Mouse (Mus musculus): ENCODE measurements at regions not wholly inside any gene's neighbourhood (a gene's known extent, or its start where the extent isn't known, plus 50 kb on each side); places are given as distances from the start of the nearest gene placed in this dataset.

GRCm38 (mm10) chr2:118038859-118039818, 72.5 kb upstream of the Thbs1 start:
- no peaks in the 10 kb centered on the region for H3K27me3 ChIP-seq (ENCODE audit: control insufficient read depth, insufficient read depth, low read length)
- DNase-seq (ENCODE audit: low spot score) (no peak), ATAC-seq (ENCODE audit: low FRiP score) (peak; percentile 33; the same call in 1 of the 2 replicates)
- no peak overlapping the region for H3K4me2 ChIP-seq (replicated peaks; ENCODE audit: low read depth, low read length)
- WGBS = 89% methylated on average over 16 of the region's 16 CpGs
- H3K36me3 ChIP-seq (ENCODE audit: control insufficient read depth, insufficient read depth, low read length) = no peaks in the 10 kb centered on the region
- H3K4me3 ChIP-seq (ENCODE audit: low read depth, low read length) = no peak overlapping the region
- H3K27ac ChIP-seq (ENCODE audit: low read depth, low read length) = no peak overlapping the region
- H3K4me1 ChIP-seq (replicated peaks; ENCODE audit: control insufficient read depth, insufficient read depth, low read length) = no peaks in the 10 kb centered on the region
- no peaks in the 10 kb centered on the region for H3K9me3 ChIP-seq (ENCODE audit: control insufficient read depth, low read length)
- no peak overlapping the region for H3K9ac ChIP-seq (ENCODE audit: low read depth, low read length)

- no peaks in the 10 kb centered on the region for H3K9me3 ChIP-seq (ENCODE audit: control insufficient read depth, low read length)
Measured at GRCm38 (mm10) chr2:118039819-118040206, 71.9 kb upstream of the Thbs1 start.

GRCm38 (mm10) chr2:118042380-118043055, 69.2 kb upstream of the Thbs1 start:
- no peaks in the 10 kb centered on the region for H3K9me3 ChIP-seq (ENCODE audit: control insufficient read depth, low read length)
- no peak overlapping the region for H3K4me2 ChIP-seq (replicated peaks; ENCODE audit: low read depth, low read length)
- H3K4me3 ChIP-seq (ENCODE audit: low read depth, low read length) = no peak overlapping the region
- WGBS = 86% methylated on average over 5 of the region's 5 CpGs
- no peaks in the 10 kb centered on the region for H3K4me1 ChIP-seq (replicated peaks; ENCODE audit: control insufficient read depth, insufficient read depth, low read length)
- no peaks in the 10 kb centered on the region for H3K27me3 ChIP-seq (ENCODE audit: control insufficient read depth, insufficient read depth, low read length)
- ATAC-seq (ENCODE audit: low FRiP score) (no peak), DNase-seq (ENCODE audit: low spot score) (no peak)
- no peak overlapping the region for H3K27ac ChIP-seq (ENCODE audit: low read depth, low read length)
- H3K36me3 ChIP-seq (ENCODE audit: control insufficient read depth, insufficient read depth, low read length) = no peaks in the 10 kb centered on the region
- H3K9ac ChIP-seq (ENCODE audit: low read depth, low read length) = no peak overlapping the region

More at GRCm38 (mm10) chr2:118039819-118040206, 71.9 kb upstream of the Thbs1 start:
- peak; percentile 9 for DNase-seq (ENCODE audit: low spot score)
- no peaks in the 10 kb centered on the region for H3K36me3 ChIP-seq (ENCODE audit: control insufficient read depth, insufficient read depth, low read length)
- H3K27ac ChIP-seq (ENCODE audit: low read depth, low read length) = no peak overlapping the region
- no peak overlapping the region for H3K4me3 ChIP-seq (ENCODE audit: low read depth, low read length)
- no peaks in the 10 kb centered on the region for H3K4me1 ChIP-seq (replicated peaks; ENCODE audit: control insufficient read depth, insufficient read depth, low read length)
- H3K27me3 ChIP-seq (ENCODE audit: control insufficient read depth, insufficient read depth, low read length) = no peaks in the 10 kb centered on the region
- no peak overlapping the region for H3K4me2 ChIP-seq (replicated peaks; ENCODE audit: low read depth, low read length)
- no peak overlapping the region for H3K9ac ChIP-seq (ENCODE audit: low read depth, low read length)
- 74% methylated on average over 4 of the region's 4 CpGs for WGBS
- 0 out of 2 replicates have a peak, but pooled peaks have one; percentile 22 for ATAC-seq (ENCODE audit: low FRiP score)

- Histone ChIP-seq H3K27ac (ENCODE audit: low read depth, low read length) (no peak overlapping the region), H3K4me3 (ENCODE audit: low read depth, low read length) (no peak overlapping the region), H3K9ac (ENCODE audit: low read depth, low read length) (no peak overlapping the region), H3K4me1 (replicated peaks; ENCODE audit: control insufficient read depth, insufficient read depth, low read length) (no peaks in the 10 kb centered on the region), H3K9me3 (ENCODE audit: control insufficient read depth, low read length) (no peaks in the 10 kb centered on the region), H3K27me3 (ENCODE audit: control insufficient read depth, insufficient read depth, low read length) (no peaks in the 10 kb centered on the region), H3K36me3 (ENCODE audit: control insufficient read depth, insufficient read depth, low read length) (no peaks in the 10 kb centered on the region), H3K4me2 (replicated peaks; ENCODE audit: low read depth, low read length) (no peak overlapping the region)
- ATAC-seq (ENCODE audit: low FRiP score) (no peak), DNase-seq (ENCODE audit: low spot score) (no peak)
- WGBS = 81% methylated on average over 1 of the region's 1 CpGs
Measured at GRCm38 (mm10) chr2:118044666-118045065, 67.0 kb upstream of the Thbs1 start.

GRCm38 (mm10) chr2:118050326-118050725, 61.4 kb upstream of the Thbs1 start:
- Histone ChIP-seq H3K9ac (ENCODE audit: low read depth, low read length) (no peak overlapping the region), H3K27ac (ENCODE audit: low read depth, low read length) (no peak overlapping the region), H3K36me3 (ENCODE audit: control insufficient read depth, insufficient read depth, low read length) (no peaks in the 10 kb centered on the region), H3K4me1 (replicated peaks; ENCODE audit: control insufficient read depth, insufficient read depth, low read length) (no peaks in the 10 kb centered on the region), H3K4me2 (replicated peaks; ENCODE audit: low read depth, low read length) (no peak overlapping the region), H3K9me3 (ENCODE audit: control insufficient read depth, low read length) (no peaks in the 10 kb centered on the region), H3K27me3 (ENCODE audit: control insufficient read depth, insufficient read depth, low read length) (no peaks in the 10 kb centered on the region), H3K4me3 (ENCODE audit: low read depth, low read length) (no peak overlapping the region)
- 91% methylated on average over 2 of the region's 2 CpGs for WGBS
- no peak for ATAC-seq (ENCODE audit: low FRiP score)
- no peak for DNase-seq (ENCODE audit: low spot score)

- no peaks in the 10 kb centered on the region for H3K27me3 ChIP-seq (ENCODE audit: control insufficient read depth, insufficient read depth, low read length)
- no peak overlapping the region for H3K4me2 ChIP-seq (replicated peaks; ENCODE audit: low read depth, low read length)
- WGBS = 96% methylated on average over 3 of the region's 3 CpGs
- no peaks in the 10 kb centered on the region for H3K9me3 ChIP-seq (ENCODE audit: control insufficient read depth, low read length)
- H3K4me1 ChIP-seq (replicated peaks; ENCODE audit: control insufficient read depth, insufficient read depth, low read length) = no peaks in the 10 kb centered on the region
- H3K27ac ChIP-seq (ENCODE audit: low read depth, low read length) = no peak overlapping the region
- no peaks in the 10 kb centered on the region for H3K36me3 ChIP-seq (ENCODE audit: control insufficient read depth, insufficient read depth, low read length)
- H3K9ac ChIP-seq (ENCODE audit: low read depth, low read length) = no peak overlapping the region
- no peak overlapping the region for H3K4me3 ChIP-seq (ENCODE audit: low read depth, low read length)
- DNase-seq (ENCODE audit: low spot score) (no peak), ATAC-seq (ENCODE audit: low FRiP score) (no peak)
Measured at GRCm38 (mm10) chr2:118051610-118052009, 60.1 kb upstream of the Thbs1 start.

- 91% methylated on average over 4 of the region's 4 CpGs for WGBS
- H3K27me3 ChIP-seq (ENCODE audit: control insufficient read depth, insufficient read depth, low read length) = no peaks in the 10 kb centered on the region
- no peak overlapping the region for H3K27ac ChIP-seq (ENCODE audit: low read depth, low read length)
- no peak overlapping the region for H3K9ac ChIP-seq (ENCODE audit: low read depth, low read length)
- no peak overlapping the region for H3K4me2 ChIP-seq (replicated peaks; ENCODE audit: low read depth, low read length)
- DNase-seq (ENCODE audit: low spot score) (no peak), ATAC-seq (ENCODE audit: low FRiP score) (no peak)
- H3K4me1 ChIP-seq (replicated peaks; ENCODE audit: control insufficient read depth, insufficient read depth, low read length) = no peaks in the 10 kb centered on the region
- H3K4me3 ChIP-seq (ENCODE audit: low read depth, low read length) = no peak overlapping the region
- H3K36me3 ChIP-seq (ENCODE audit: control insufficient read depth, insufficient read depth, low read length) = no peaks in the 10 kb centered on the region
- no peaks in the 10 kb centered on the region for H3K9me3 ChIP-seq (ENCODE audit: control insufficient read depth, low read length)
Measured at GRCm38 (mm10) chr2:118053512-118053911, 58.2 kb upstream of the Thbs1 start.

- Histone ChIP-seq H3K27ac (ENCODE audit: low read depth, low read length) (no peak overlapping the region), H3K4me3 (ENCODE audit: low read depth, low read length) (no peak overlapping the region), H3K9me3 (ENCODE audit: control insufficient read depth, low read length) (no peaks in the 10 kb centered on the region), H3K4me2 (replicated peaks; ENCODE audit: low read depth, low read length) (no peak overlapping the region), H3K27me3 (ENCODE audit: control insufficient read depth, insufficient read depth, low read length) (no peaks in the 10 kb centered on the region), H3K9ac (ENCODE audit: low read depth, low read length) (no peak overlapping the region), H3K4me1 (replicated peaks; ENCODE audit: control insufficient read depth, insufficient read depth, low read length) (no peaks in the 10 kb centered on the region), H3K36me3 (ENCODE audit: control insufficient read depth, insufficient read depth, low read length) (no peaks in the 10 kb centered on the region)
- DNase-seq (ENCODE audit: low spot score) = no peak
- 88% methylated on average over 6 of the region's 6 CpGs for WGBS
- ATAC-seq (ENCODE audit: low FRiP score) = no peak
Measured at GRCm38 (mm10) chr2:118058654-118059395, 52.9 kb upstream of the Thbs1 start.
